Mouse (Mus musculus): ENCODE data around the gene Map4k3. TPM values are rescaled to one million over a fixed set of nuclear protein-coding genes. Genes with fewer than 3 reads are reported as not detected.

The Map4k3 gene
- total RNA-seq, 1 experiment from 2014 or later: 15.1 TPM

DNA sequence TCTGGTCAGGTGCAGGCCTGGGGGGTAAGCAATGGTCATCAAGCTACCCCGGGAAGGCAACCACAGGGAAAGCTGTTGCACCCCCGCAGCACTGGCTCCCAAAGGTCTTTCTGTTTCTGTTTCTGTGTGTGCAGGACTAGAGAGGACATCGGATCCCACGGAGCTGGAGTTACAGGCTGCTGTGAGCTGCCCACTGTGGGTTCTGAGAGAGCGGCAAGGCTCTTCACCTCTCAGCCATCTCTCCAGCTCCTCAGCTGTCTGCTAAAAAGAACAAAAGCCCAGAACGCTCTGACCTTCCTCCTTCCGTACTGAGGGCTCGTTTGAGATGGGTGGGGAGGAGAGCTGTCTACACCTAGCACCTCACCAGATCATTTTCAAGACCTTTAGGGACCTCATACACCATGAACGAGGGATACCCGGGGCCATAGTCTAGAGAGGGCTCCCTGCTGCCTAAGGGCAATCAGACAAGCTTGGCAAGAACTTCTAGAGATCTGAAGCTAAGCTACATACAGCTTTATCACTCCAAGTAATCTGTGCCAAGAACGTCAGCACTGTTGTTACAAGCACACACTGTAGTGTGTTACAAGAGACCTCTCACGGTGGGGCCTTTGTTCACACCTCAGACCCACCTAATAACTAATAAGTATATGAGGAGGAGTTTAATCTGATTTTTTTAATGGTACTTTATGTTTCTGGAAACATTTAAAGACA lies 29.9 kb downstream of the Map4k3 start:
- peak in 1 of 2 experiments; percentile 35; a peak in 1 of 4 replicates for ATAC-seq (replicated peaks in 1 of 2; ENCODE audit: insufficient read depth in 1 of 2, low FRiP score in 2 of 2, low TSS enrichment in 1 of 2, low read depth in 1 of 2, poor library complexity in 2 of 2, severe bottlenecking in 2 of 2)

DNA sequence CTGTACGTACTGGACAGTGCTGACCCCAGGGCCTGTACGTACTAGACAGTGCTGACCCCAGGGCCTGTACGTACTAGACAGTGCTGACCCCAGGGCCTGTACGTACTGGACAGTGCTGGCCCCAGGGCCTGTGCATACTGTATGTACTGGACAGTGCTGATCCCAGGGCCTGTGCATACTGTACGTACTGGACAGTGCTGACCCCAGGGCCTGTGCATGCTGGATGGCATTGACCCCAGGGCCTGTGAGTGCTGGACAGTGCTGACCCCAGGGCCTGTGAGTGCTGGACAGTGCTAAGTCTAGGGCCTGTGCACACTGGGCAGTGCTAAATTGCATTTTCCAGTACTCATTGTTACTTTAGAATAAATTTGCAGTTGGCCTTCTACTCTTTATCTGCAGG lies 31.3 kb downstream of the Map4k3 start:
- no peak for ATAC-seq (replicated peaks in 1 of 2; ENCODE audit: insufficient read depth in 1 of 2, low FRiP score in 2 of 2, low TSS enrichment in 1 of 2, low read depth in 1 of 2, poor library complexity in 2 of 2, severe bottlenecking in 2 of 2)

DNA sequence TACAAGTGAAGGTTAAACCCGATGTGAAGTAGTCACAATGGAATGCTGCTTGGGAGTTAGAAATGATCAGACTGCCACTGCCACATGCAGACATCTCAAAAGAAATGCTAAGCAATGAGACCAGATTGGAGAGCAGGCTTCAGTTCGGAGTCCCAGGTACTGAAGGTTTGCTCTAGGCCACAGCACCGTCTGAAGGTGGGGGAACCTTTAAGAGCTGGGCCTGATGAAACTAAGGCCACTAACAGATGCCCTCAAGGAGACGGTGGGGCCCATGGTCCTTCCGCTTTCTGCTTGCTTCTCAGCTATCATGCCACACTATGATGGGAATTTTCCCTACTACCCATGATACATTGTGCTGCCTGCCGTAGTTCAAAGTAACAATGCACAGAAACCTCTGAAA lies 32.1 kb downstream of the Map4k3 start:
- ATAC-seq (replicated peaks in 1 of 2; ENCODE audit: insufficient read depth in 1 of 2, low FRiP score in 2 of 2, low TSS enrichment in 1 of 2, low read depth in 1 of 2, poor library complexity in 2 of 2, severe bottlenecking in 2 of 2): no peak

DNA sequence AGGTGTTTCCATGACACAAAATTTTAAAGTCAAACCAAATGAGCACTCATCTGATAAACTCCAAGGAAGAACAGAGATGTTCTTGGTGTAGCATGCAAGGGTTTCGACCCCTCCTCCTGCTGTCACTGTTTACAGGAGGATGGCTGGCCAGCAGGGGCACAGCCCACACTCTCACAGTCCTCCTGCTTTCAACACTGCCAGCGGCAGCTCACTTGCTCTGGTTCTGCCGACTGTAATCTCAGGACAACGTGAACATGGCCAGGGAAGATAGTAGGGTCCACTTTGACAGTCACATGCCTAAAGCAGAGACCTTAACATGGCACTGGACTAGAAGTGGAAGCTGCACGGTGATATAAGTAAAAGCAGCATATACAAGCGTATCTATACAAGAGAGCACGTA lies 34.6 kb downstream of the Map4k3 start:
- no peak for ATAC-seq (replicated peaks in 1 of 2; ENCODE audit: insufficient read depth in 1 of 2, low FRiP score in 2 of 2, low TSS enrichment in 1 of 2, low read depth in 1 of 2, poor library complexity in 2 of 2, severe bottlenecking in 2 of 2)

DNA sequence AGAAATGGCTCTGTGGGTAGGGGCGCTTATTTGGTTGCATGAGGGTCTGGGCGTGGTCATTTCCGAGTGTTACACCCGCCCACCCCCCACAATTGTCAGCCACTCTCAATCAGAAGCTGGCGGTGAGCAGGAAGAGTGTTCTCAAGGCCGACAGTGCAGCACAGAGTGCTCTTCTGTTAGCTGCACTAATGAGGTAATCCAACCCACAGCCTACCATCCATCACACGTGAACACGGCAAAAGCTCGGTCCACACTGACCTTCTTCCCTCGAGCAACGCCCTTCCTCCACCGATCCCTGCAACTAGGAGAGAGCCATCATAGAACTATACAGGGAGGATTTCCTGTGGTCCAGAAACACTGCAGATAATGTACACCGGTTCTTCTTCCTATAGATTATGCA lies 36.1 kb downstream of the Map4k3 start:
- no peak for ATAC-seq (replicated peaks in 1 of 2; ENCODE audit: insufficient read depth in 1 of 2, low FRiP score in 2 of 2, low TSS enrichment in 1 of 2, low read depth in 1 of 2, poor library complexity in 2 of 2, severe bottlenecking in 2 of 2)

DNA sequence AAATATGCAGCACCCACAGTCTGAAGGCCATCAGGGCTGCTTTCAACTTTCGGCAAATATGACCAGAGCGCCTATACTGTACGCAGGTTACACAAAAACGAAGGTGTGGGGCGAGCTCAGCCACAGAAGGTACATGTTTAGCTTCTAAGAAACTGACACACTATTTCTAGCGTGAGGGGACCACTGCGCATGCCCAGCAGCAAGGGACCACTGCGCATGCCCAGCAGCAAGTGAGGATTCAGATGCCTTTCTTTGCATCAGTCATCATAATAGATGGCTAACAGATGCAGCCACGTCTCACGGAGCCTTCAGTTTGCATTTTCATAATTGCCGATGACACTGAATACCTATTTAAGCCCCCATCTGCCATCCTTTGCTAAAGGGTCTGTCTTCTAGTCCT lies 39.6 kb downstream of the Map4k3 start:
- ATAC-seq (replicated peaks in 1 of 2; ENCODE audit: insufficient read depth in 1 of 2, low FRiP score in 2 of 2, low TSS enrichment in 1 of 2, low read depth in 1 of 2, poor library complexity in 2 of 2, severe bottlenecking in 2 of 2): no peak

DNA sequence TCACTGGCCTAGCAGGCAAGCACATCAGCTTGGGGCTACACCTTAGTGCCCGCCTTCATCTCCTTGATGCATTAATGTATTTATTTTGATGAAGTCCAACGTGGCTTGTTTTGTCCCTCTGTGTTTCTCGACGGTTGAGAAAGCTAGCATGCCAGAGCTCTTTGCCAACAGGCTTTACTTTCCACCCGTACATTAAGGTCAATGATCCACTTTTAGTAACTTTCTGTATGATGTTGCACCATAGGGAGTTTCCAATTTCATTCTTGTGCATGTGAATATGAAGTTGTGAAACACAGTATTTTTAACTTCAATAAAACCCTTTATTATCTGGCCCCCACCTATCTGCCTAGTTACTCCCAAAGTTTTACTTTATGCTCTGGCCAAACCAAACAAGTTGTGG lies 42.2 kb downstream of the Map4k3 start:
- ATAC-seq (replicated peaks in 1 of 2; ENCODE audit: insufficient read depth in 1 of 2, low FRiP score in 2 of 2, low TSS enrichment in 1 of 2, low read depth in 1 of 2, poor library complexity in 2 of 2, severe bottlenecking in 2 of 2): no peak

DNA sequence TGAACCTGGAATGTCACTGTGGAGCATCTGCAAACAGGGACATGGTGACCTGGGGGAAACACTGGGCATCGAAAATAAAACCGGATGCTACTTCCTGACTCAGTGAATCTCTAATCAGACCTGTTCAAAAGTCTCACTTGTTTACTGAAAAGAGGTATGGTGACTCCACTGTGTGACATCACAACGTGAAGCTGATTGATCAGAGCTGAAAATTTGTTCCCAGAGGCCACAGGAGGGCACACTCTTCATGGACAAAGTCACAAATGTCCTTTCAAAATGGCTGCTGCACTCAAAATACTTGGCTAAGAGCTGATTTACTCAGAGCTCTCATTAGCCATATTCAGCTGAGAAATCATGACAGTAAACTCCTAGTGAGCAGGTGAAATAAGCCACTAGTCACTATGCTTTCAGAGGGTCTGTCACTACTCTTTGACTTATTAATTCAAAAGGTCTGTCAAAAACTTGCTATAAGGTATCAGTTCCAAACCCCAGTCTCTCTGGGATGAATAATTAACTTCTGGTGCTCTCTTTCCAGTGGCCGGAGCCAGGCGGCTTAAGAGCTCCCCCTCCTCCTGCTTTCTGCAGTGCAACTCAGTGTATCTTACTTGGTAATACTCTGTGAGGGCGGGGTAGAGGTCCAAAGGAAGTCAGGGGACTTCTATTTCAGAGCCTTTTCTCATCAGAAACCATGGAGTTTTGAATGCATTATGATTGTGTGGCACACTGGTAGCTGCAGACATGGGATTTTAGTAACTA lies 44.3 kb downstream of the Map4k3 start:
- no peak for ATAC-seq (replicated peaks in 1 of 2; ENCODE audit: insufficient read depth in 1 of 2, low FRiP score in 2 of 2, low TSS enrichment in 1 of 2, low read depth in 1 of 2, poor library complexity in 2 of 2, severe bottlenecking in 2 of 2)

DNA sequence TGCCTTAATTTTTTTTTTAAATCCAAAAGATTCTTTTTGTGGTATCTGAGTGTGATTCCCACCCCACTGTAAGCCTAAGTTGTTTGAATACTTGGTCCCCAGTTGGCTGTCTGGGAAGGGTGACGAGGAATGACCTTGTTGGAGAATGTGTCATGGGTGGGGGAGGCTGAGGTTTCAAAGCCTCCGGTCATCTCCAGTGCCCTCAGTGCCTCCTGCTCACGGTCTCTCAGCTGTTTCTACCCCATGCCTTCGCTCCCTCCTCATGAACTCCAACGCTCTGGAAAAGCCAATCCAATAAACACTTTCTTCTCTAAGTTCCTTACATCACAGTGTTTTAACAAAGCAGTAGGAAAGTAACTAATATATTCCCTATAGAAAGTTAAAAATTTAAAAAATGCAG lies 45.2 kb downstream of the Map4k3 start:
- ATAC-seq (replicated peaks in 1 of 2; ENCODE audit: insufficient read depth in 1 of 2, low FRiP score in 2 of 2, low TSS enrichment in 1 of 2, low read depth in 1 of 2, poor library complexity in 2 of 2, severe bottlenecking in 2 of 2): no peak

DNA sequence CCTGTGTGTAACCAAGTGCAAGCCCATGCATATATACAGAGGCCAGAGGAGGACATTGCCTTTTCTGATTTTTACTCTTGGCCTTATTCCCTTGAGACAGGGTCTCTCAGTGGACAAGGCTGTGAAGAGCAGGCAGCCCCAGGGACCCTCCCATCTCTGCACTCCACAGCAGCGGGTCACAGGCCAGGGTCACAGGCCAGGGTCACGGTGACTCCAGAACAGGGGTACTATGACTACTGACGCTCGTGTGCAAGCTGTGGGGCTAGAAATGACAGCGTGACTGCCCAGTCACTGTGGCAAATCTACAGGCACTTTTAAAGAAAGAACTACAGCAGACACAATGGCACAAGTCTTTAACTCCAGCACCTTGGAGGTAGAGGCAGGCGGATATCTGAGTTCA lies 50.1 kb downstream of the Map4k3 start:
- no peak for ATAC-seq (replicated peaks in 1 of 2; ENCODE audit: insufficient read depth in 1 of 2, low FRiP score in 2 of 2, low TSS enrichment in 1 of 2, low read depth in 1 of 2, poor library complexity in 2 of 2, severe bottlenecking in 2 of 2)

DNA sequence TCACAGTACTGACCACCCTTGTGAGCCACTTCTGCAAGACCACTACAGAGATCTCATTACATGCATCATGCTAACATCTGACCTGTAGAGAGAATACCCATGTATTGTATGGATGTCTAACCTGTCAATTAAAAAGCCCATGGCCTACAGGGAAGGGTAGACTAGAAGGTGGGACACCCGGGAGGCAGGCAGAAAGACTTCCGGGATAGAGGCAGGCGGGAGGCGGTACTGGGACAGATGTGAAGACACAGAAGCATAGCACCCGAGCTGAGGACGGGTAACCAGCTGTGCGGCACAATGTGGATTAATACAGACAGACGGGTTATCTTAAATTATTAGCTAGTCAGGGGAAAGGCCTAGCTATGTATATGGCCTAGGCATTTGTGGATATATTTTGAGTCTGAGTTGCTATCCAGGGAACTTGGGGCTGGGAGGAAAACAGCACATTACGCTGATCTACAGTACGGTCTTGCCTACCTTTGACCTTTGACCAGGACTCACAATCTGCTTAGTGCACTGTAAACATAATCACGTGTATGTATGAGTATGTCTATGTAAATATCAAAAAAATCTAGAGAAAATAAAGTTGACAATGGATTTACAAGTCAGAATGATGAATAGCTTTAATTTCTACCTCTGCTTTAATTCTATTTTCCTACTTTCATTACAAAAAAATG lies 51.3 kb downstream of the Map4k3 start:
- ATAC-seq (replicated peaks in 1 of 2; ENCODE audit: insufficient read depth in 1 of 2, low FRiP score in 2 of 2, low TSS enrichment in 1 of 2, low read depth in 1 of 2, poor library complexity in 2 of 2, severe bottlenecking in 2 of 2): no peak

DNA sequence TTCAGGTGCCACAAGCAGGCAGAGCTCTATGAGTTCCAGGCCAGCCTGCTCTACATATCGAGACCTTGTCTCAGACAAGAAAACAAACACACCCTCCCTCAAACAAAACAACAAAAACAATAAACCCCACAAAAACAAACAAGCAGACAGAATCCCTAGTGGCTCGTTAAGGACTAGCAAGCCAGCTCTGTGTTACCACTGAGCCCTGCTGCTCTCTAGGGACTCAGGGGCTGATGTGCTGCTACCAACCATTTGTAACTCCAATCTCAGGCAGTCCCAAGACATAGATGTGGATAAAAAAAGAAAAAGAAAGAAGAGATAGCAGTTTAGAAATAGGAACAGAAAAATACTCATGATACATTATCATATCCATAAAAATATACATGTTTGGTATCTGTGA lies 52.1 kb downstream of the Map4k3 start:
- no peak for ATAC-seq (replicated peaks in 1 of 2; ENCODE audit: insufficient read depth in 1 of 2, low FRiP score in 2 of 2, low TSS enrichment in 1 of 2, low read depth in 1 of 2, poor library complexity in 2 of 2, severe bottlenecking in 2 of 2)

DNA sequence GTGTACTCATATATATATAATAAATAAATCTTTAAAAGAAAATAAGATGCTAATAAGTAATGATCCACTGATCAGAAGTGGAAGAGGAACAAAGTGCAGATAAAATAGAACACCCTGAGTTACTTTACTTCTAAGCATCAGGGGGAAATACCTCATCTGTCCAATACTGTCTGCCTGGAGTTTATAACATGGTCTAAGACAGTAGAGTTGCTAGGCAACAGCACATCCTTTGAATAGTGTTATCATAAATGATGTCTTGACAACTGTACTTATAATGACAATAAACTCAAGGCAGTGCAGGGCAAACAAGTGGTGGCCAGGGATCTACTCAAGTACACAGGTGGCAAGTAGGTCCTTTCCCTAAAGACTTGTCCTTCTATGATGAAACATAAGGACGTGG lies 57.9 kb downstream of the Map4k3 start:
- no peak for ATAC-seq (replicated peaks in 1 of 2; ENCODE audit: insufficient read depth in 1 of 2, low FRiP score in 2 of 2, low TSS enrichment in 1 of 2, low read depth in 1 of 2, poor library complexity in 2 of 2, severe bottlenecking in 2 of 2)

DNA sequence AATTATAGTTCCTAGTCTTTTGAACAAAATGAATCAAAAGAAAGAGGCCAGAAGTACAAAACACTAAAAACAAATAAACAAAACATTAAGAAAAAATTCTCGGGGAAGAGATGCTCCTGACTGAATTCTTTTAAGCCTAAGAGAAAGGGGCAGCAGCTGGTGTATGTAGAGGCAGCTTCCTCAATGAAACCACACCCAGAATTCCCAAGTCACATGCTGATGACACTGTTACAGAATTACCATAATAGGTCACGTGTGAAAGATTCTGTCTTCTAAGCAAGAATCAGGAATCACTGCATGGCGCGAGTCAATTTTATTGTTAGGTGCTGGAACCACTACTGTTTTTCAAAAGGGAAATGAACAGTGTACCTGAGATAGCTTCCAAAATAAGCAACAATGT lies 64.7 kb downstream of the Map4k3 start:
- no peak for ATAC-seq (replicated peaks in 1 of 2; ENCODE audit: insufficient read depth in 1 of 2, low FRiP score in 2 of 2, low TSS enrichment in 1 of 2, low read depth in 1 of 2, poor library complexity in 2 of 2, severe bottlenecking in 2 of 2)

DNA sequence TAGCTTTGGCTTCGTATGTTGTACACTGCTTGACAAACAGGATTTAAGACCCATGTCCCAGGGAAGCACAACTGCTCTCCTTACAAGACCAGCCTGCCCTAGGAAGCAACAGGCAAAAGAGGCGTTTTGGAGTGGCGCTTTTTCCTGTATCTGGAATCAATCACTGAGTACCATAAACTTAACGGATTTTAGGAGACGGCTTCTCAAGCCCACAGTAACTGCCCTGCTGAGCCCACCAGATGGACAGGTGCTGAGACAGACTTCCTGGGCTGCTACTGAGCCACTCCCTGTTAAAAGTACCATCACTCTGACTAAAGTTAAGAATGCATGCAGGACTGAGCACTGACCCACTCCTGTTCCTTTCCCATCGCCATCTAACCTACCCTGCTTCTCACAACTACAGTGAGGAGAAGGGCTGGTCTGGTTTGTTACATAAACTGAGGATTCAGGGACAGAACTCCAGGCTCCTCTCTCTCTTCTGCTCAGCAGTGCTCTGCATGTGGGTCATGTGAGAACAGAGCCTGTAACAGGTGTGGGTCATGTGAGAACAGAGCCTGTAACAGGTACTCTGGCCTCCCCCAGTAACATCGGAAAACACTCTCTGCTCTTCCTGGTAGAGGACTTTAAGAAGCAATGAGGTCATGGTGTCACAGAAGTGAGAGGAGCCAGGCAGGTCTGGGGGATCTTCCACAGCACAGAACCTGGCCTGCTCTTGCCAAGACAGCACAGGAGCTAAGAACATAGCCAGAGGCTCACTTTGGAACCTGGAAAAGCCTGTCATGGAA lies 65.3 kb downstream of the Map4k3 start:
- ATAC-seq (replicated peaks in 1 of 2; ENCODE audit: insufficient read depth in 1 of 2, low FRiP score in 2 of 2, low TSS enrichment in 1 of 2, low read depth in 1 of 2, poor library complexity in 2 of 2, severe bottlenecking in 2 of 2): no peak

DNA sequence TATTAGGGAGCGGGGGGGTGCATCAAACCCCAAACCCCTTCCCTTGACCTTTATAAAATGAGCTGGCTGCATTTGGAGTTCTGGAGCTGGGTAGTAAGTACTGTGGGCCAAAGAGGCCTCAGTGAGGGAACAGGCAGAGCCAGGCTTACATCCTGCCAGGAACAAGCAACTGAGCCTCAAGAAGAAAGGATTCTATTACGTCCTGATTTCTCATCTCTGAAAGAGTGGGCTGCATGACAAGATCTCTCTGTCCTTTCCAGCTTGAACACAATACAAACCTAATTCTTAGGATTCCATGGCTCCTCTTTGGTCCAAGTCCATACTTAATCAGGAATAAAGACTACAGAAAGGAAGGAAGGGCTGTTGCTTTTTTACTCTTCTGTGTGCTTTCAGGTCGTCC lies 66.4 kb downstream of the Map4k3 start:
- ATAC-seq (replicated peaks in 1 of 2; ENCODE audit: insufficient read depth in 1 of 2, low FRiP score in 2 of 2, low TSS enrichment in 1 of 2, low read depth in 1 of 2, poor library complexity in 2 of 2, severe bottlenecking in 2 of 2): no peak

DNA sequence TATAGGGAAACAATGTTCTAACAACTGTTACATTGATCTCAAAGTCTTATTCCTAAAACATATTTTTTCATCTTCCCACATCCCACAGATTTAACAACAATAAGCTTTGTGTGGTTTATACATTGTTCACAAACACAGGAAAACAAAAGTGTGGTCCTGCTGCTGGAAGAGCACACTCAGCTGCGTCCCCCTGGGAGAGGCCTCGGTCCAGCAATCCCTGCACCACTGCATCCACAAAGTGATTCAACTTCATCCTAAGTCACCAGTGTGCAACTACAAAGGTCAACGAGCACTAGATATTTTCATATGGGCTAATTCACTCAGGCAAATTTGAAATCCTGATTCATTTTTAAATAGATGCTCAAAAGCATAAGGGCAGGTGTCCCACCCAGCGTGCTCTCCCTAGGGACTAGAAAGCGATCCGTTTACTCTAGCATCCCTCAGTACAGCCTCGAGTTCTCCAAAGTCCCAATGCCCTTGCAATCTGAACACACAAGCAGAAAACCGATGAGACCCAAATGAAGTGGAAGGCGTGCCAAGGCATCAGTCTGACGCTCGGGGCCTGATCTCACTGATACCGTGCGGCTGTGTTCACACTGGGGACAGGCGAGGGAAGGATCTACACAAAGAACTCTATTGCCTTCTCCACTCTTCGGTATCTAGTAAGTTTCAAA lies 67.4 kb downstream of the Map4k3 start:
- ATAC-seq (replicated peaks in 1 of 2; ENCODE audit: insufficient read depth in 1 of 2, low FRiP score in 2 of 2, low TSS enrichment in 1 of 2, low read depth in 1 of 2, poor library complexity in 2 of 2, severe bottlenecking in 2 of 2): no peak

Measured in hematopoietic stem cell, adult 5-6 weeks (primary cell).